Mouse (Mus musculus): ENCODE data around the gene Hoxa7. TPM values are rescaled to one million over a fixed set of nuclear protein-coding genes. Genes with fewer than 3 reads are reported as not detected.

The Hoxa7 gene
- 8.1 and 8.5 TPM in 2 replicates for polyA plus RNA-seq (2015; fragmentation: Nextera tagmentation; extraction: Ambion mirVana)

- H3K4me2 ChIP-seq (replicated peaks; ENCODE audit: low read depth) = peak within 1 kb of the TSS; percentile 88
Observed at GRCm38 (mm10) chr6:52221337-52221992, at the start of gene Hoxa7. Gene Hoxa7, minus strand, starts transcription at chr6:52221854.

DNA sequence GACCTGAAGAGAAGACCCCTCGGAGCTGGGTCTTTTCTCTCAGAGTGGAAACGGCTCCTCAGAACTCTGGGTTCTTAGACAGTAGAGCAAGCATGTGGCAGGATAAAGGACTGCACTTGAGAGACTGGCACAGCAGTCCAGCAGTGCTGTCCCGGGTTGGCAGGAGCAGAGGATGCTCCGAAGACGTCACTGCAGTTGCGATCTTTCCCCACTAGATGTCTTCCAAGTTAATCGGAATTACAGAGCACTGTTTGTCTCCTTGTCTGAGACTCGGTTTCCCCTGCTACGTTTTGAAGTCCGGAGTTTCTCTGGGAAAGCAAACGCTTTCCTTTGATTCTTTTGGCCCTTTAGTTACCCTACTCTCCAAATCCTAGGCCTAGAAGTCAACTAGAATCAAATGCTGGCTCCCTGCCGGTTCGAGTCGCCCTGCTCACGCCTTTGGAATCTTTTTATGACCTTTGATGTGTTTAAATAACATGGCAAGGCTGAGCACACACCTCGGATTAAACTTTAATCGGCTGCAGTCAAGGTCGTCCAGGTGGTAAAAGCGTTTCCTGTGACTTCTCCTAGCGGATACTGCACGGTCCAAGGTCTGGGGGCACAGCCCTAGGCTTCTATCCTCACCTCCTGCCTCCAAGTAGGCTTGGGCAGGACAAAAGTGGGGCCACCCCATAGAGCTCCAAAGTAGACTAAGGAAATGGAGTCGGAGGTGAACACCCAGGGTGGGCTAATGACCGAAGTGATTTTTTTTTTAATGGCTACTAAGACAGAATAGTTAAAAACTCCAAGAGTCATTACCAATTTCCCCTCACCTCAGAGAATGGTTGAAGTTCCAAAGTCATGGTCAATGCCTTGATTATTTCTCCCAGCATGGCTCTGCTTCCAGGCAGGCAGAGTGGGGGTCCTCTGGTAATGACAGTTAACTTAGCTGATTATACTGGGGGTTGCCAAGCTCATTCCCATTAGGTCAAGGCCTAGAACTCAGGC lies 49.1 kb upstream of the Hoxa7 start:
- H3K36me3 ChIP-seq (ENCODE audit: control insufficient read depth, insufficient read depth, low read length) = no peaks in the 10 kb centered on the region
- no peak overlapping the region for H3K27ac ChIP-seq (replicated peaks)
- H3K9me3 ChIP-seq (ENCODE audit: control insufficient read depth, low read length) = no peaks in the 10 kb centered on the region
- H3K4me3 ChIP-seq (ENCODE audit: low read depth, low read length) = no peak overlapping the region
- no peak overlapping the region for H3K4me2 ChIP-seq (replicated peaks; ENCODE audit: low read depth)
- H3K9ac ChIP-seq (ENCODE audit: low read length) = no peak overlapping the region
- 11% methylated on average over 23 of the region's 23 CpGs for WGBS
- DNase-seq (ENCODE audit: low spot score) (no peak), ATAC-seq (ENCODE audit: low FRiP score, low TSS enrichment) (0 out of 2 replicates have a peak, but pooled peaks have one; percentile 32)
- TF ChIP-seq EP300 (optimal IDR thresholded peaks at IDR 0.05) (no peak), CTCF (IDR thresholded peaks at IDR 0.05; ENCODE audit: low read depth) (peak; percentile 79)
- no peaks in the 10 kb centered on the region for H3K4me1 ChIP-seq (replicated peaks; ENCODE audit: control insufficient read depth, insufficient read depth)
- peaks cover 52% of the 10 kb centered on the region for H3K27me3 ChIP-seq (ENCODE audit: control insufficient read depth, insufficient read depth, low read length)

More at GRCm38 (mm10) chr6:52221337-52221992, at the start of gene Hoxa7:
- peak within 1 kb of the TSS; percentile 67 for H3K9ac ChIP-seq (ENCODE audit: low read length)
- H3K9me3 ChIP-seq (ENCODE audit: control insufficient read depth, low read length) = no peaks in the 10 kb centered on the region
- H3K4me1 ChIP-seq (replicated peaks; ENCODE audit: control insufficient read depth, insufficient read depth) = no peaks in the 10 kb centered on the region
- DNase-seq (ENCODE audit: low spot score) = peak; percentile 86
- peak within 1 kb of the TSS; percentile 58; the same call in 1 of the 2 replicates for H3K27ac ChIP-seq (replicated peaks)
- peak within 1 kb of the TSS; percentile 58 for H3K4me3 ChIP-seq (ENCODE audit: low read depth, low read length)
- WGBS = 1% methylated on average over 46 of the region's 46 CpGs
- TF ChIP-seq EP300 (optimal IDR thresholded peaks at IDR 0.05) (no peak), CTCF (IDR thresholded peaks at IDR 0.05; ENCODE audit: low read depth) (peak; percentile 98)
- H3K27me3 ChIP-seq (ENCODE audit: control insufficient read depth, insufficient read depth, low read length) = peaks cover 35% of the 10 kb centered on the region; the same call in 1 of the 2 replicates
- ATAC-seq (ENCODE audit: low FRiP score, low TSS enrichment) = peak; percentile 56
- no peaks in the 10 kb centered on the region for H3K36me3 ChIP-seq (ENCODE audit: control insufficient read depth, insufficient read depth, low read length)

- Histone ChIP-seq H3K9me3 (ENCODE audit: control insufficient read depth, low read length) (no peaks in the 10 kb centered on the region), H3K27ac (replicated peaks) (no peak overlapping the region), H3K9ac (ENCODE audit: low read length) (no peak overlapping the region), H3K4me2 (replicated peaks; ENCODE audit: low read depth) (no peak overlapping the region), H3K27me3 (ENCODE audit: control insufficient read depth, insufficient read depth, low read length) (peaks cover 51% of the 10 kb centered on the region), H3K4me1 (replicated peaks; ENCODE audit: control insufficient read depth, insufficient read depth) (no peaks in the 10 kb centered on the region), H3K36me3 (ENCODE audit: control insufficient read depth, insufficient read depth, low read length) (no peaks in the 10 kb centered on the region), H3K4me3 (ENCODE audit: low read depth, low read length) (no peak overlapping the region)
- 4% methylated on average over 3 of the region's 3 CpGs for WGBS
- DNase-seq (ENCODE audit: low spot score) (no peak), ATAC-seq (ENCODE audit: low FRiP score, low TSS enrichment) (no peak)
- no peak for TF ChIP-seq CTCF (IDR thresholded peaks at IDR 0.05; ENCODE audit: low read depth)
- no peak for TF ChIP-seq EP300 (optimal IDR thresholded peaks at IDR 0.05)
Observed at GRCm38 (mm10) chr6:52268756-52269155, 47.1 kb upstream of the Hoxa7 start.

GRCm38 (mm10) chr6:52268341-52268740 lies 46.7 kb upstream of the Hoxa7 start:
- no peaks in the 10 kb centered on the region for H3K9me3 ChIP-seq (ENCODE audit: control insufficient read depth, low read length)
- H3K4me3 ChIP-seq (ENCODE audit: low read depth, low read length) = no peak overlapping the region
- TF ChIP-seq CTCF (IDR thresholded peaks at IDR 0.05; ENCODE audit: low read depth) = no peak
- no peak for TF ChIP-seq EP300 (optimal IDR thresholded peaks at IDR 0.05)
- no peak overlapping the region for H3K9ac ChIP-seq (ENCODE audit: low read length)
- ATAC-seq (ENCODE audit: low FRiP score, low TSS enrichment) = no peak
- WGBS = 9% methylated on average over 7 of the region's 7 CpGs
- no peak overlapping the region for H3K27ac ChIP-seq (replicated peaks)
- H3K4me2 ChIP-seq (replicated peaks; ENCODE audit: low read depth) = no peak overlapping the region
- peaks cover 50% of the 10 kb centered on the region for H3K27me3 ChIP-seq (ENCODE audit: control insufficient read depth, insufficient read depth, low read length)
- no peaks in the 10 kb centered on the region for H3K36me3 ChIP-seq (ENCODE audit: control insufficient read depth, insufficient read depth, low read length)
- no peaks in the 10 kb centered on the region for H3K4me1 ChIP-seq (replicated peaks; ENCODE audit: control insufficient read depth, insufficient read depth)
- DNase-seq (ENCODE audit: low spot score) = no peak

DNA sequence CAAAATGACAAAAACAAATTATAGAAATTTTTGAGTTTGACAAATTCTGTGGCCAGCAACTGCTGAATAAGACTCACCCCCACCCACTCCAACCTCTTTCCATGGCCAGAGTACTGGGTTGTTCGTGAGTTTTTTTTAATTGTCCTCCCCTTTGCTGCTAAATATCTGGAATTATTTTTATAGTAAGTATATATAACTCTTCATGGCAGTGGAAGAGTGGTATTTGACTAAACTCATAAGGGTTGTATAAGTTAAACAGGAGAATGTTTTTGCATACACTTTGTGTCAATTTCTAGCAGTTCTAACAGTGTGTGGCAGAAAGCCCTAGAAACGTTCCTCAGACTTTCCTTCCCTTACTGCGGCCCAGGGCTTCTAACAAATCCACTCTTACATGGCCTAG lies 46.0 kb upstream of the Hoxa7 start:
- Histone ChIP-seq H3K27me3 (ENCODE audit: control insufficient read depth, insufficient read depth, low read length) (peaks cover 46% of the 10 kb centered on the region), H3K4me1 (replicated peaks; ENCODE audit: control insufficient read depth, insufficient read depth) (no peaks in the 10 kb centered on the region), H3K9ac (ENCODE audit: low read length) (no peak overlapping the region), H3K9me3 (ENCODE audit: control insufficient read depth, low read length) (no peaks in the 10 kb centered on the region), H3K27ac (replicated peaks) (no peak overlapping the region), H3K4me3 (ENCODE audit: low read depth, low read length) (no peak overlapping the region), H3K4me2 (replicated peaks; ENCODE audit: low read depth) (no peak overlapping the region), H3K36me3 (ENCODE audit: control insufficient read depth, insufficient read depth, low read length) (no peaks in the 10 kb centered on the region)
- ATAC-seq (ENCODE audit: low FRiP score, low TSS enrichment) (no peak), DNase-seq (ENCODE audit: low spot score) (no peak)
- WGBS = 11% methylated on average over 3 of the region's 3 CpGs
- TF ChIP-seq EP300 (optimal IDR thresholded peaks at IDR 0.05) = no peak
- no peak for TF ChIP-seq CTCF (IDR thresholded peaks at IDR 0.05; ENCODE audit: low read depth)
